Mouse (Mus musculus) forebrain, embryonic 14.5 days (tissue): Measurements from ENCODE around the gene Smug1. TPM values are rescaled to one million over a fixed set of nuclear protein-coding genes. Genes with fewer than 3 reads are reported as not detected.

Experiments used
- ATAC-seq: fragments of 200-750 bp; cut with Nextera tagmentation; 2 replicates; pipeline ENCODE4 v1.8.0; 2017; ENCODE audit warnings: mild to moderate bottlenecking, moderate library complexity
- DNase-seq: peaks from one replicate; pipeline ENCODE4 v3.0.0-alpha.2; 2015; ENCODE audit warnings: low spot score
- H3K27ac ChIP-seq: fragments of 300-500 bp; sonication (generic); 2 replicates; pipeline ENCODE4 v1.5.1; 2014; ENCODE audit warnings: low read depth, mild to moderate bottlenecking, control low read depth, low read length, moderate library complexity
- H3K27me3 ChIP-seq: fragments of 300-500 bp; sonication (generic); replicated peaks from 2 replicates; pipeline ENCODE4 v1.6.1; 2014; ENCODE audit warnings: low read length, control low read depth, mixed read lengths; ENCODE audit not compliant: control insufficient read depth, insufficient read depth
- H3K36me3 ChIP-seq: fragments of 300-500 bp; sonication (generic); 2 replicates; pipeline ENCODE4 v1.6.1; 2014; ENCODE audit warnings: low read length, control low read depth; ENCODE audit not compliant: control insufficient read depth, insufficient read depth
- H3K4me1 ChIP-seq: fragments of 300-500 bp; sonication (generic); 2 replicates; pipeline ENCODE4 v1.6.1; 2014; ENCODE audit warnings: antibody characterized with exemption, low read length, control low read depth; ENCODE audit not compliant: control insufficient read depth, insufficient read depth
- H3K4me2 ChIP-seq: fragments of 300-500 bp; sonication (generic); 2 replicates; pipeline ENCODE4 v1.6.1; 2014; ENCODE audit warnings: mild to moderate bottlenecking, control low read depth, low read length
- H3K4me3 ChIP-seq: fragments of 300-500 bp; sonication (generic); 2 replicates; pipeline ENCODE4 v1.5.1; 2014; ENCODE audit warnings: low read depth, low read length, control low read depth
- H3K9ac ChIP-seq: fragments of 300-500 bp; sonication (generic); 2 replicates; pipeline ENCODE4 v1.6.1; 2014; ENCODE audit warnings: mild to moderate bottlenecking, low read length, control low read depth, moderate library complexity
- H3K9me3 ChIP-seq: fragments of 300-500 bp; sonication (generic); replicated peaks from 2 replicates; pipeline ENCODE4 v1.6.1; 2016; ENCODE audit warnings: low read length, control low read depth, mixed read lengths; ENCODE audit not compliant: control insufficient read depth
- WGBS: fragments of 180-500 bp; shearing (Covaris S2); extraction: QIAGEN DNeasy Blood & Tissue Kit; methylation state at CpG from one replicate; pipeline ENCODE4 v1.1.7; 2014; 5-methylcytosine and 5-hydroxymethylcytosine counted together
- polyA plus RNA-seq: library from polyadenylated mRNA; unstranded; fragments of >200 nt; fragmentation: Nextera tagmentation; extraction: Ambion mirVana; gene quantifications from 2 replicates; pipeline ENCODE4 v1.2.1, GENCODE M21; 2014

Smug1 gene
- polyA plus RNA-seq, 1 experiment from 2014 or later, result 25.3 TPM

DNA sequence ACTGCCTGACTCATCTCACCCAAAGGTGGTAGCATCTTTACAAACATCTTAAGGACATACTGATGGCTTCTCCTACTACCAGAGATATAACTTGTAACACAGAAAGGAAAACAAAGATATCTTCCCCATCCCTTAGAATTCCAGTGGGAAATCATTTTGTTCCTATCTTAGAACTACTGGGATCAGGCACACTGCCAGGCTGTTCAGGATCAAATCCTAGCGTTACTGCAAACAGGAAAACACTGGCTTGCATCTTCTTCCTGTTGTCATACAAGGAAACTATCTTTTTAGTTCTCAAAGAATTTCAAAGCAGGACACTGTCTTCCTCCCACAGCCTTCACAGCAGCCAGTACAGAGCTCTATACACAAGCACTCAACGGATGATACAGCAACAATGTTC lies 26.7 kb upstream of the Smug1 start:
- Histone ChIP-seq H3K36me3 (peaks cover 86% of the 10 kb centered on the region), H3K4me3 (no peak overlapping the region), H3K27ac (no peak overlapping the region), H3K9me3 (no peaks in the 10 kb centered on the region), H3K27me3 (no peaks in the 10 kb centered on the region), H3K4me1 (no peaks in the 10 kb centered on the region), H3K4me2 (no peak overlapping the region), H3K9ac (no peak overlapping the region)
- no peak for DNase-seq
- ATAC-seq, result no peak
- 91% methylated on average over 2 of the region's 2 CpGs for WGBS

DNA sequence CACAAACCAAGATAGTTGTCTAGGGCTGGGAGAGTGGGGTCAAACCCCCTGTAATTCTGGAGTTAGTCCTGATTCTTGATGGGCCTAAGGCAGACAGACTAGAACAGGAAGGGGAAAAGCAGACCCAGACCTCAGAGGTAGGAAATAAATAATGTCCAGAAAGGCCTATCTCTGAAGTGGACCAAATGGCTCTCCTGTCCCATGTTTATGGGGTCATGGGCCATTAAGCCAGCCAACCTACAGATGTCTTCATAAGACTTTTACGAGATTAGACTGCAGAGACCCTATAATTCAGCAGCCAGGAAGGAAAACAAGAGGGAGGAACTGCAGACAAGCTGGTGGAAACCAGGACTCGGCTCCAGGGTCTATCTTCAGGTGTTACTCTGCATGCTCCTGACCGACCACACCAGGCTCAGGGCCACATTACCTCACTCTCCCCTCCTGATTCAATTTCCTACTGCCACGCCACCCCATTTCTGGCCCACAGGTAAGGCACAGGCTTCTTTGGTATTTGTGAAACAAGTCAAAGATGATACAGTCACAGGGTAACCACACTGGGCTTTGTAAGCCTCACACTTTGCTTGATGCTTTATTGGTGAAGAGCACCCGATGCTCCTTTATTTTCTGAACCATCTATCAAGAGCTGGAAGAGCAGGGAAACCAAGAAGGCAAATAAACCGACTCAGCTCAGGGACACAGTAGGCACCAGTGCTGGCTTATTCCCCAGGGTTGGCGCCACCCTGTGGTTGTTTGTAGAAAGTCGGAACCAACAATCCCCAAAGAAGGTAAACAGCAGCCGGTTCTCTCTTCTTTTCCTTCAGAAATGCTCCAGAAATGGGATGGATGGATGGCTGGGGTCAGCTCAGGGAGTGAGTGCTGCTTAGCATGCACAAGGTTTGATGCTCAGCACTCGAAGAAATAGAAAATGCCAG lies 23.9 kb upstream of the Smug1 start:
- DNase-seq, result no peak
- peaks cover 60% of the 10 kb centered on the region for H3K36me3 ChIP-seq
- WGBS, result 66% methylated on average over 10 of the region's 10 CpGs
- H3K4me3 ChIP-seq, result no peak overlapping the region
- no peak overlapping the region for H3K4me2 ChIP-seq
- H3K27me3 ChIP-seq, result no peaks in the 10 kb centered on the region
- no peaks in the 10 kb centered on the region for H3K9me3 ChIP-seq
- no peaks in the 10 kb centered on the region for H3K4me1 ChIP-seq
- H3K27ac ChIP-seq, result no peak overlapping the region
- H3K9ac ChIP-seq, result no peak overlapping the region
- ATAC-seq, result no peak

DNA sequence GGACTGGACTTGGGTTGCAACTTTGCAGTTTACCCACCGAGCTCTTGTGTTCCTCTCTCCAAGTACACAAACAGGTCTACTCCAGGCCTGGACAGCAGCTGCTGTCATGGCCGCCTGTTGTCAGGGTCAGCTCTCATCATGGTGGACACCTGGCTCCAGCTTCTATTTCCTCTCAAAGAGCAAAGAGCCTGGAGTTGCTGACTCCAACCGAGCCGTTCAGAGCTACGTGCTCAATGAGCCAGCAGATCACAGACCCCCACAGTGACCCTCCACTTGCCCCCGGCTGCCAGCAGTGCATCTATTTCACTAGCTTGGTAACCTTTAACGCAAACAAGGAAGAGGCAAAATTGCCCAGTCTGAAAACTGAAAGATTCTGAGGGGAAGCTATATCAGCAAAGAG lies 23.2 kb upstream of the Smug1 start:
- Histone ChIP-seq H3K36me3 (peaks cover 54% of the 10 kb centered on the region), H3K4me1 (no peaks in the 10 kb centered on the region)

DNA sequence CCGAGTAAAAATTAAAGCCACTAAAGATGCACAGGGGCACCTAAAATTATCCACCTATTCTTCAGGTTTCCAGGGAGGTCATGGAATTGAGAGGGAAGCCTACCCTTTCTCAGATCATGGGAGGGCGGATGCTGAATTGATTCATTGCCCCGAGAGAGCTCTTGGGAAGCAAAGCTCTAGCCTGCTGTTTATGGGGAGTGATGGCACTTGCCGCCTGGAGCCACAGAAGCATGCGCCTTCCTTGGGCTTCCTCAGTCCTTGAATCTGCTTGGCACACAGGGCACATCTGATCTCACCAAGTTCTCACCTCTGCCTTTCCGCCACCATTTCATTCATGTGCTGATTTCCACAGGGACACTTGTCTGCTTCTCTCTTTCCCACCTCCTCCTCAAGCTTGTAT lies 20.9 kb upstream of the Smug1 start:
- WGBS, result 80% methylated on average over 6 of the region's 6 CpGs
- no peak for ATAC-seq
- H3K9me3 ChIP-seq, result no peaks in the 10 kb centered on the region

More for the DNA sequence above, 23.2 kb upstream of the Smug1 start:
- Histone ChIP-seq H3K4me3 (no peak overlapping the region), H3K27me3 (no peaks in the 10 kb centered on the region), H3K4me2 (no peak overlapping the region), H3K27ac (no peak overlapping the region), H3K9me3 (no peaks in the 10 kb centered on the region), H3K9ac (no peak overlapping the region)
- ATAC-seq (no peak), DNase-seq (no peak)
- WGBS, result 88% methylated on average over 7 of the region's 7 CpGs

DNA sequence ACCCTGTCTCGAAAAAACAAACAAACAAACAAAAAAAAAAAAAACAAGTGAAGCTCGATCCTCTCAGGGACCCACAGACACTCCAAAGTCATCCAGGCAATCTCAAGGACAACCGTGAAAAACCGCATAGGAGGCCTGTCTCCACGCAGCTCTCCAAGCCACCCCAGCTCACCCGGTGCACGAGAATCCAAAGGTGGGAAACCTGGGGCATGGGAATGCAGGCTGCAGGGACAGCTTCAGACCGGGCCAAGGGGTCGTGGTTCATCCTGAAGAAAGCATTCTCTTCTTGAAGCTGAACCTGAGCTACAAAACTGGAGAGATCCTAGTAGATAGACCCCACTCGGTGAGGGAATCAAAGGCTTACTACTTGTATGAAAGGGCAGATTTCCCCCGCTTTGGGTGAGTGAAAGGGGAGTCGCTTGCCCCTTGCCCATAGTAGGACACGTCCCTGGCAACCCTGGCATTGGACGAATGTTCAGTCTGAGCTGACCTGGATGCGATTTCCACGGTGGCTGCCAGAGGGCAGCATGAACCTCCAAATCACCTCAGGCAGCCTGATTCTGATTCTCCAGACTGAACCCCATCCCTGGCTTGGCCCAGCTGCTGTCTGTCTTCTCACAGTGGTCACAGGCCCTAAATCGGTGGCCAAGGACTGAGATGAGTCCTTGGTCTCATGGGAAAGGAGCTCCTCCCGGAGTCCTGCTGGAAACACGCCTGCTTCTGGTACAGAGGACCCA lies 18.7 kb upstream of the Smug1 start:
- peaks cover 14% of the 10 kb centered on the region for H3K36me3 ChIP-seq
- WGBS, result 50% methylated on average over 19 of the region's 19 CpGs
- ATAC-seq, result no peak
- H3K9ac ChIP-seq, result no peak overlapping the region
- peaks cover 5% of the 10 kb centered on the region for H3K4me1 ChIP-seq
- DNase-seq, result peak; percentile 66
- H3K27ac ChIP-seq, result no peak overlapping the region
- no peak overlapping the region for H3K4me2 ChIP-seq
- peaks cover 12% of the 10 kb centered on the region for H3K27me3 ChIP-seq
- no peak overlapping the region for H3K4me3 ChIP-seq
- H3K9me3 ChIP-seq, result no peaks in the 10 kb centered on the region

More for the DNA sequence above, 20.9 kb upstream of the Smug1 start:
- peaks cover 5% of the 10 kb centered on the region for H3K4me1 ChIP-seq
- DNase-seq, result no peak
- no peak overlapping the region for H3K4me3 ChIP-seq
- no peak overlapping the region for H3K9ac ChIP-seq
- H3K4me2 ChIP-seq, result no peak overlapping the region
- H3K27ac ChIP-seq, result no peak overlapping the region
- 0 out of 2 replicates have a peak, but pooled peaks cover 3% of the 10 kb centered on the region for H3K27me3 ChIP-seq
- peaks cover 33% of the 10 kb centered on the region for H3K36me3 ChIP-seq

DNA sequence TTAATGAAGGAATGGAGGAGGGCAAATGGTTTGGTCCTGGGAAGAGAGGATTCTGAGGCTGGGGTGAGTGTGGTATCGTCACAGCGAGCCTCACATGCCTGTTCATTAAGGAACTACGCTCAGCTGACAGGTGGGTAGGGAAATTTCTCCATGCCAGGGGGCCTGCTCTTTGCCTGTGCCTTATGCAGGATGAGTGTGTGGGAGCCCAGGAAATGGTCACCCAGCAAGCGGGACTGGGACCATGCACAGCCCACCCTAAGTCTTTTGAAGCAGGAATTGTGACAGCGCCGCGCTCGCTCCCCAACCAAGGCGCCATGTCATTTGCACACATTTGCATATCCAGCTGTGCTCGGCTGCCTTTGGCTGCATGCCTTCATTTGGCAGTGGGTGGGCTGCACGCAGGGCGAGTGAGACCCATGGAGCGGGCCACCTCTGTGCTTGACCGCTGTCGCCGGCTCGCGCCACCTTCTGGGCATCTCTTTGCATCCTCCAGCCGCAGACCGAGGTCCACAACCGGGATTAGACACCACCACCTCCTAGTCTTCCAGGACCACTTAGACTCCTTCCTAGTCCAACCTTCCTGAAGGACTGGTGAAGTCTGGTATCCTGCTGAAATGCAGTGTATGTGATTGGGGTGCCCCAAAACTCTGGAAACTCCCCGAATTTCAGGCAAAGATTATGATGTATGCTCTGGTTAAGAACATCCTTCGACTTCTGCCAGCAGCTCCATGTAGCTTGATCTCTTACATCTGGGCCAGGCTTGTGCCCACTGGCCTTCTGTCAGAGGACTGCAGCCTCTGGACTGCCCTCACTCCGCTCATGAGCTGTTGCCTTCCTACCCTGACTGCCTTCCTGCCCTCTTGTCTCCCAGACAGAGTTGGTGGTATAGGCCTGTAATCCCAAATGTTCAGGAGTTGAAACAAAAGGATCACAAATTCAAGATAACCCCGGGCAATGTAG lies 17.0 kb upstream of the Smug1 start:
- peak overlapping the region; percentile 42 for H3K4me2 ChIP-seq
- no peak overlapping the region for H3K4me3 ChIP-seq
- peak overlapping the region; percentile 32; the same call in 1 of the 2 replicates for H3K9ac ChIP-seq
- DNase-seq (no peak), ATAC-seq (peak; percentile 48)
- H3K9me3 ChIP-seq, result no peaks in the 10 kb centered on the region
- H3K27ac ChIP-seq, result no peak overlapping the region
- H3K27me3 ChIP-seq, result peaks cover 27% of the 10 kb centered on the region
- H3K4me1 ChIP-seq, result peaks cover 5% of the 10 kb centered on the region
- 12% methylated on average over 25 of the region's 25 CpGs for WGBS
- 0 out of 2 replicates have a peak, but pooled peaks cover 2% of the 10 kb centered on the region for H3K36me3 ChIP-seq

DNA sequence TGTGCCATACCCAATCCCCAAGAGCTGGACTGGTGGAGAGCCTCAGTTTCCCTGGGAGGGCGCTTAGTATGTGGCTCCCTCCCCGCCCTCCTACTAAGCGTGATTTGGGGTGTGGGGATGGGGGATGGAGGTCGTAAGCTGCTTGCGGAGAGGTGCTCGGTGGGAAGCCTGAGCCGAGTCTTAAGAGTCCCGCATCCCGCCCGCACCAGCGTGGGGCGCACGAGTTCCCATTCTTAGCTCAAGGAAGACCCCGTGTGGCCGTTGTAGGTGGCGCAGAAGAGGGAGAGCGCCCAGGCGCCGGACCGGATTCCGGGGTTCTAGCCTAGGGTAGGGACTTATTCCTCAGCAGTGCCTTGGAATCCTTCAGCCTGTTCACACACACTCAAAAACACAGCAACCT lies 16.2 kb upstream of the Smug1 start:
- WGBS, result 1% methylated on average over 21 of the region's 21 CpGs
- ATAC-seq, result 0 out of 2 replicates have a peak, but pooled peaks have one; percentile 17
- Histone ChIP-seq H3K9me3 (no peaks in the 10 kb centered on the region), H3K4me1 (peaks cover 5% of the 10 kb centered on the region), H3K27ac (no peak overlapping the region), H3K4me2 (peak overlapping the region; percentile 42), H3K4me3 (no peak overlapping the region), H3K27me3 (peaks cover 35% of the 10 kb centered on the region), H3K36me3 (no peaks in the 10 kb centered on the region), H3K9ac (no peak overlapping the region)
- DNase-seq, result peak; percentile 71

DNA sequence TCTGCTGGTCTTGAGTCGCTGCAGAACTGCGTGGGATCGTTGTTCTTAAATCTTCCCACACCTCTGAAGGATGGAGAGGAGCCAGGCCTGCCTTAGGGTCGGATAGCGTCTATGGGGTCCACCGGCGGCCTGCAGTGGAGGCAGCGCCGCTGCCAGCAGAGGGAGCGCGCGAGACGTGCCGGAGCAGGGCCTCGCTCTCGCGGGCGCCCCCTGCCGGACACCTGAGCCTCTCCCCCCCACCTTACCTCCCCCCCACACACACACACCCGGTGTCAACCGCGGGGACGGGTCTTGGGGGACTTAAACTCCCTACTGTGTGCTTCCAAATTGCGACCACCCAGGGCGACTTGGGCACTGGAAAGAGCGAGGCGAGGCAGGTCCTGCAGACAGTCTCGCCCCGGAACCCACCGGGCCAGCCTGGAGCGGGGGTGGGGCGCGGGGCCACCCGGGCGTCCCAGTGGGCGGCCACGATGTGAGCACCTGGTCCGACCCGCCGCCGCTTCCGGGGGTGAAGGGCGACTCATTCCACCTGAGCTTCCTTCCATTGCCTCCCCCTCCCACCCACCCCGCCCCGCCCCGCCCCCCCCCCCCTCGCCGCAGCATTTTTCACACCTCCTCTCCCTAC lies 15.4 kb upstream of the Smug1 start:
- 0 out of 2 replicates have a peak overlapping the region, but pooled peaks have one; percentile 10 for H3K4me3 ChIP-seq
- no peaks in the 10 kb centered on the region for H3K36me3 ChIP-seq
- no peak overlapping the region for H3K9ac ChIP-seq
- WGBS, result under 1% methylated on average over 31 of the region's 48 CpGs
- H3K4me2 ChIP-seq, result peak overlapping the region; percentile 36
- no peak overlapping the region for H3K27ac ChIP-seq
- DNase-seq, result peak; percentile 72
- H3K4me1 ChIP-seq, result peaks cover 5% of the 10 kb centered on the region
- ATAC-seq, result peak; percentile 38
- no peaks in the 10 kb centered on the region for H3K9me3 ChIP-seq
- H3K27me3 ChIP-seq, result peaks cover 42% of the 10 kb centered on the region
